Mouse (Mus musculus) layer of hippocampus, adult 8-10 months (tissue): ENCODE results near the gene Trmo. TPM values are rescaled to one million over a fixed set of nuclear protein-coding genes. Genes with fewer than 3 reads are reported as not detected.

ENCODE experiments used
- DNase-seq, 2 experiments: peaks; one replicate each; pipeline ENCODE4 v3.0.0; 2022; ENCODE audit warnings: low spot score in 2 of 2
- total RNA-seq, 4 experiments: library from RNA; stranded (reverse); gene quantifications; 2 replicates each; pipeline ENCODE4 v1.2.4; 2022

Trmo gene
- total RNA-seq, result 1 to 10 TPM; 4.8 to 6.9 (median 5.6) TPM

- DNase-seq, result peak; percentile 92 to 95
Measured at GRCm38 (mm10) chr4:46389013-46389611, at the start of gene Trmo. TSS of gene Trmo (minus strand) at chr4:46389437.

GRCm38 (mm10) chr4:46432339-46433036 is 43.3 kb upstream of the Trmo start:
- no peak for DNase-seq

- peak in 1 of 2 experiments; percentile 10 for DNase-seq
Measured at GRCm38 (mm10) chr4:46428903-46429499, 39.8 kb upstream of the Trmo start.

GRCm38 (mm10) chr4:46422625-46423024 is 33.4 kb upstream of the Trmo start:
- no peak for DNase-seq

GRCm38 (mm10) chr4:46418851-46419250 is 29.6 kb upstream of the Trmo start:
- DNase-seq, result no peak

DNA sequence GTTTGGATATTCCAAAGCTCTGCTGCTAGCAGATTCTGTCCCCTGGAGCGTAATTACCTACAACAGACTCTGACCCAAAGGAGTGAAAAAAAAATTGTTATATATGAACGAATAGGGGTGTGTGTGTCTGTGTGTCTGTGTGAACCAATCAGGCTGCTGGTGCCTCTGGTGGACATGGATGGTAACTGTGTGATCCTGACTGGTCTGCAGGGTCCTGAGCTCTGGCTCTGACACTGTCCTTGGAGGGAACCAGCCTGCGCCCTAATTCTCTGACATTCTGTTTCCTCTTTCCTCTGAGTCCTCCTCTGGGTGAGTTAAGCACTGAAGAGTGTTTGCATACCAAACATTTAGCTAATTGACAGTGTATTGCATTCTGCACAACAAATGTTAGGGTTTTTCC is 28.3 kb upstream of the Trmo start:
- DNase-seq, result no peak

- no peak for DNase-seq
Measured at GRCm38 (mm10) chr4:46413406-46413805, 24.2 kb upstream of the Trmo start, which contains the start of gene Hemgn. TSS of gene Hemgn (minus strand) at chr4:46413506.

- no peak for DNase-seq
Measured at GRCm38 (mm10) chr4:46412113-46412512, 22.9 kb upstream of the Trmo start.

- DNase-seq, result no peak
Measured at GRCm38 (mm10) chr4:46411489-46411888, 22.3 kb upstream of the Trmo start.

DNA sequence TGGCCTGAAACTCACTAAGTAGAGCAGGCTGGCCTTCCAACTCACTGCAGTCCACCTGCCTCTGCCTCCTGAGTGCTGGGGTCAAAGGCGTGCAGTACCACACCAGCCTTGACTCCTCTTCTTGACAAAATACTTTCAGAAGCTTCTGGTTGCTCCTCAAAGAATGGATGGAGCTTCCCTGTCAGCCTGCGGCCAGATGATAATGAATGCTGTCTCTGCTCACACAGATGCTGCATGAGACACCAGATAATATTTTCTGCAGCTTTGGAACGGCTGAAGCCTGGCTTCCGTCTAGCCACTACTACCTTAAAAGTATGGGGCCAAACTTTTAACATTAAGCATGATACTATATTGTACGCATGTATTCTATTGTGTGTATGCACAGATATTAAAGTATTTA is 21.4 kb upstream of the Trmo start:
- no peak for DNase-seq

DNA sequence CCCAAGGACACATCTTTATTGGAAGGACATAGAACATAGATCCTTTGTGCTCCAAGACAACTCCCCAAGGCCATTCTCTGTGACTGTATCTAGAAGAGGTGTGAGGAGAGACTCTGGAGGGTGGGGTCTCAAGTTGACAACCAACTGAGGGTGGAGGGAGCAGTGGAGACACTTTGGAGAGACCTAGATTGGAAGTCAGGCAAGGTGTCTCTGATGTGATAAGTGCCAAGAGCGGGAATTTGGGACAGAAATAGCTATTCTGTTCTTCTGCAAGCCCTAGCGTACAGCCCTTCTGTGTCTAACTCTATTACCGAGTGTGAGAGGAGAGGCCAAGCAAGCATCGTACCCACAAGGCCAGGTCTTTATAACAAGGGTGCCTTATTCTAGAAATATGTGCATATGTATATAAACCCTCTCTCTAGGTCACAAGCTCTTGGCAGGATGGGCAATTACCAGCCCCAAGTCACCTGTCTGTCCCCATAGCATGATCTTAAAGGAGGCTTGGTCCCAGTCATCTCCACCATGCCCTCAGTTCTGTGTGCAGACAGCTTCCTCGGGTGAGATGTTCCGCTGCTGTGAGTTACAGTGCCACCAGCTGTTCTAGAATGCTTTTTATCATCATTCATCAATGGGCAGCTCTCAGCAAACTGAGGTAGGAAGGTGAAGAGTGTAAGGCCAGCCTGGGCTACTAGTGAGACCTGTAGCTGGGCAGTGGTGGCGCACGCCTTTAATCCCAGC is 17.9 kb upstream of the Trmo start:
- no peak for DNase-seq

- DNase-seq, result no peak
Measured at GRCm38 (mm10) chr4:46404042-46404795, 15.0 kb upstream of the Trmo start.

DNA sequence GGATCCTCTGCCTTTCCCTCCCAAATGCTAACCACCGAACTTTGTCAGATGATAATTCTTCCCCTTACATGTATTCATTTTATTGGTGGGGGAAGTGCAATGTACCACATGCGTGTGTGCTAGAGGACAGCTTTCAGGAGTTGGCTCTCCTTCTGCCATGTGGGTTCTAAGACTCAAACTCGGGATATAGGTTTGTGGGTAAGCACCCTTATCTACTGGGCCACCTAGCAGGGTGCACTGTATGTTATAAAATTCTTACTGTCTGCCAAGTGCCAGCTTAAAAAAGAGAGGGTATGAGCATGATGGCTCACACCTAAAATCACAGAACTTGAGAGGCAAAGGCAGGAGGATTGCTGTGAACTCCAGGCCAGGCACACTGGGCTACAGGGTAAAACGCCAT is 9.6 kb upstream of the Trmo start:
- DNase-seq, result no peak

GRCm38 (mm10) chr4:46395736-46396135 is 6.5 kb upstream of the Trmo start:
- DNase-seq, result no peak

DNA sequence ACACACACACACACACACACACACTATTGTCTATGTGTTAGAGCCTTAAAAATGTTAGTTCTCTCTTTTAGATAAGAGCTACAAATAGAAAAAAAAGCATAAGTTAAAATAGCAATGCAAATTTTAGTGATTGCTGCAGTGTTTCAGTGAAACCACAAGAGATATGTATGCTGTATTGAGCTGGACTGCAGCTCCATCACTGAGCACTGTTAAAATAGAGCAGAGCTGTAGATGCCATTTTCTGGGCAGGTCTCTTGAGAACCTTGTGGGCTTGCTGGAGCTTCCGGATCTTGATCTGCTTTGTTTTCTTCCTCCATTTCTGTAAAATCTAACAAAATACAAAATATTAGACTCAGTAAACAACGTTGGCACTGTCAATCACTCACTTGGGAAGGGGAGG is 5.2 kb upstream of the Trmo start:
- no peak for DNase-seq

GRCm38 (mm10) chr4:46390390-46390970 is 1.2 kb upstream of the Trmo start:
- DNase-seq, result peak; percentile 44 to 74

- peak in 1 of 2 experiments; percentile 9 for DNase-seq
Measured at GRCm38 (mm10) chr4:46389612-46390341, 540 bp upstream of the Trmo start.

- DNase-seq, result no peak
Measured at GRCm38 (mm10) chr4:46388556-46388955, 681 bp downstream of the Trmo start.

DNA sequence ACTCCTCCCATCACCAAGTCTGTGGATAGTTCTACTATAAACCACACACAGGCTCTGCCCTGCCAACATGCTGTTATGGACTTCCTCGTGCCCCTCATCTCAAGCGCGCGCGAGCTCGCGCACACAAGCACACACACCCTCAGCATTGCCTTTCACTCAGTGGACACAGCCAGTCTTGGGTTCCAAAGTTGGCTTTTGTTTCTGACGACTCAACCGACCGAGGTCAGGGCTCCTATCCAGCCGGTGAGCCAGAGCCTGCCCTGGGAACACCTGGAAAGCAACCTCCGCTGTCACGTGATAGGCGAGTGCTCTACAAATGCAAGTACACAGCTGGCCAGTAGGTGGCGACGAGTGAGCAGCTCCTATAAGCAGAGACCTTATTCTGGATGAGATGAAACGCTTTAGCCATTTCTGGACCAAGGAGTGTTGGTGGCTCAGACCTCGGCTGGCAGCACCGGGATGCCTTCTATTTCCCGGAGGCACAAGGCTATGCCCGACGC is 14.3 kb downstream of the Trmo start:
- DNase-seq, result peak; percentile 75 to 82

DNA sequence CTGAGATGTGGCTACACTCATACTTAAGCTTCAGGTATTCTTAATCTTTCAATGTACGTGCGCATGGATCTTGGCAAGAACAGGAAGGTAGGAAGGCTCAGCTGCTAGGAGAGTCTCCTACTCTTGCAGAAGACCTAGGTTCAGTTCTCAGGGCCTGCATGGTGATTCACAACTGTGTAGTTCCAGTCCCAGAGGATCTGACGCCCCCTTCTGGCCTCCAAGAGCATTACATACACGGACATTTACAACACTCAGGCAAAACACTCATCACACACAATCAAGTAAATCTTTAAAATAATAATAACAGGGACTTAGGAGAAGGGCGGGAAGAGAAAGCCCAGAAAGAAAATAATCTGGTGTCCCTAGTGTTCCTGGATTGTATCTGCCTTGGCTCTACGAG is 14.8 kb downstream of the Trmo start:
- DNase-seq, result no peak
